Mouse (Mus musculus) embryonic fibroblast, embryonic 13.5 days (primary cell): ENCODE results near the gene Jam3.

Experiments used
- CTCF ChIP-seq: IDR thresholded peaks from 2 replicates; pipeline ENCODE4 v1.5.1; 2011; ENCODE audit warnings: mild to moderate bottlenecking, control low read depth, low read length, moderate library complexity, borderline replicate concordance; ENCODE audit not compliant: insufficient read depth
- POLR2A ChIP-seq: IDR thresholded peaks from 2 replicates; pipeline ENCODE4 v1.6.1; 2011; ENCODE audit warnings: low read depth, mild to moderate bottlenecking, control low read depth, low read length, moderate library complexity

DNA sequence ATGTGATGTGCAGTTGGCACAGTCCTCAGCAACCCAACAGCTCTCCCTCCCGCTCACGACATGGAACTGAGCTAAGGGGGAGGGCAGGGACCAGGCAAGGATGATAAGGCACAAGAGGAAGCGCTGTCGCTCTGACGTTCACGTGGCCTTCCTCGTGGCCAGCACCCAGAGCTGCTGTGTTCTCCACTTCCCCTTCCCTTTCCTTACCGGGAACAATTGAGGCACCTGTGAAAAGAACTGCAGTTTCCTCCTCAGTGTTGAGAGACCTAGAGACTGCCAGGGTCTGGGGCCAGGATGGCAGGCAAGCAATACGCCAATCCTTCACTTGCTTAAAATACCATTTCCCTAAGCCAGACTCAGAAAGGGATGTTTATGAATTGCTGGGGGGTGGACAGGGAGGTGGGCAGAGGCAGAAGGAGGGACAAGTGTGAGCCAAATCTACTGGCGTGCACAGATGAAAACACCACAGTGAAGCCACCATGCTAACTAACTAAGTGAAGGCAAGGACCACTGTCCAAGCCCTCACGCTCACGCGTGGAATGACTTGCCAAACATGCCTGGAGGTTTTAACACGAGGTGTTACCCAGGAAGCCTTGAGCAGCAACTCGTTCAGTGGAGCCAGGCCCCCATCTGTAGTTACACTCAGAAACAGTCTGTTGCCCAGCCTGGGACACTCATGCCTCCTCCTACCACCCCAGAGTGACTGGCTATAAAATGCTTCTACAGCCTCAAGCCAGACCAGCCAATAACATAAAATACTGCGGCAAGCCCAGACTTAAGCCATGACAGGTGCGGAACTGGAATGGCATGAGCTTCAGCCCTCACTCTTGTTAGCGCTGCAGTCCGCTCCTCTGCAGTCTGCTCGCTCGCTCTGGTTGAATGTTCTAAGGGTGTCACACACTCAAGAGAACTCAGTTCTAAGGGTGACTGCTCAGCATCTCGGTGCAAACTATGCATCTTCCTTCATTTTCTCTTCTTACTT lies 45.4 kb downstream of the Jam3 start:
- no peak for TF ChIP-seq POLR2A
- no peak for TF ChIP-seq CTCF
